Mouse (Mus musculus): ENCODE results near the gene Necab2. TPM values are rescaled to one million over a fixed set of nuclear protein-coding genes. Genes with fewer than 3 reads are reported as not detected.

Gene Necab2
- polyA plus RNA-seq (2015; fragmentation: Nextera tagmentation; extraction: Ambion mirVana) = not detected in 2 replicates

- peaks cover 11% of the 10 kb centered on the region for H3K4me1 ChIP-seq (replicated peaks)
- 3% methylated on average over 41 of the region's 52 CpGs for WGBS (ENCODE audit: insufficient replicate concordance)
- H3K9ac ChIP-seq = no peak within 1 kb of the TSS
- H3K4me2 ChIP-seq = peak within 1 kb of the TSS; percentile 60
- peaks cover 54% of the 10 kb centered on the region for H3K27me3 ChIP-seq
- ATAC-seq (ENCODE audit: insufficient read depth) = peak; percentile 32
- peaks cover 30% of the 10 kb centered on the region for H3K36me3 ChIP-seq (replicated peaks)
- no peak within 1 kb of the TSS for H3K27ac ChIP-seq (replicated peaks)
- peak within 1 kb of the TSS; percentile 42 for H3K4me3 ChIP-seq (replicated peaks)
- H3K9me3 ChIP-seq (replicated peaks) = no peaks in the 10 kb centered on the region
Observed at GRCm38 (mm10) chr8:119446211-119446989, at the start of gene Necab2. TSS of gene Necab2 (plus strand) at chr8:119446719.

GRCm38 (mm10) chr8:119398558-119398957 is 48.0 kb upstream of the Necab2 start:
- H3K27ac ChIP-seq (replicated peaks) = no peak overlapping the region
- no peak for ATAC-seq (ENCODE audit: insufficient read depth)
- H3K27me3 ChIP-seq = no peaks in the 10 kb centered on the region
- H3K9me3 ChIP-seq (replicated peaks) = no peaks in the 10 kb centered on the region
- WGBS (ENCODE audit: insufficient replicate concordance) = 75% methylated on average over 9 of the region's 9 CpGs
- H3K4me3 ChIP-seq (replicated peaks) = no peak overlapping the region
- no peak overlapping the region for H3K4me2 ChIP-seq
- H3K9ac ChIP-seq = no peak overlapping the region
- H3K36me3 ChIP-seq (replicated peaks) = 0 out of 2 replicates have a peak, but pooled peaks cover 3% of the 10 kb centered on the region
- H3K4me1 ChIP-seq (replicated peaks) = peaks cover 42% of the 10 kb centered on the region

GRCm38 (mm10) chr8:119399255-119399654 is 47.3 kb upstream of the Necab2 start:
- no peak overlapping the region for H3K4me3 ChIP-seq (replicated peaks)
- no peak for ATAC-seq (ENCODE audit: insufficient read depth)
- H3K4me1 ChIP-seq (replicated peaks) = peaks cover 37% of the 10 kb centered on the region

GRCm38 (mm10) chr8:119400122-119400671 is 46.3 kb upstream of the Necab2 start:
- no peak for ATAC-seq (ENCODE audit: insufficient read depth)
- Histone ChIP-seq H3K9me3 (replicated peaks) (no peaks in the 10 kb centered on the region), H3K9ac (no peak overlapping the region), H3K27me3 (no peaks in the 10 kb centered on the region), H3K4me1 (replicated peaks) (peaks cover 31% of the 10 kb centered on the region), H3K27ac (replicated peaks) (no peak overlapping the region), H3K36me3 (replicated peaks) (0 out of 2 replicates have a peak, but pooled peaks cover 9% of the 10 kb centered on the region), H3K4me3 (replicated peaks) (no peak overlapping the region), H3K4me2 (no peak overlapping the region)
- 67% methylated on average over 9 of the region's 9 CpGs for WGBS (ENCODE audit: insufficient replicate concordance)

More at GRCm38 (mm10) chr8:119399255-119399654, 47.3 kb upstream of the Necab2 start:
- 68% methylated on average over 6 of the region's 6 CpGs for WGBS (ENCODE audit: insufficient replicate concordance)
- H3K9me3 ChIP-seq (replicated peaks) = no peaks in the 10 kb centered on the region
- no peaks in the 10 kb centered on the region for H3K27me3 ChIP-seq
- no peak overlapping the region for H3K4me2 ChIP-seq
- no peak overlapping the region for H3K27ac ChIP-seq (replicated peaks)
- H3K36me3 ChIP-seq (replicated peaks) = 0 out of 2 replicates have a peak, but pooled peaks cover 3% of the 10 kb centered on the region
- no peak overlapping the region for H3K9ac ChIP-seq

GRCm38 (mm10) chr8:119400904-119401303 is 45.6 kb upstream of the Necab2 start:
- Histone ChIP-seq H3K36me3 (replicated peaks) (0 out of 2 replicates have a peak, but pooled peaks cover 9% of the 10 kb centered on the region), H3K27me3 (no peaks in the 10 kb centered on the region), H3K4me3 (replicated peaks) (no peak overlapping the region), H3K27ac (replicated peaks) (no peak overlapping the region), H3K9me3 (replicated peaks) (no peaks in the 10 kb centered on the region), H3K4me2 (no peak overlapping the region), H3K4me1 (replicated peaks) (peaks cover 24% of the 10 kb centered on the region), H3K9ac (no peak overlapping the region)
- 65% methylated on average over 3 of the region's 3 CpGs for WGBS (ENCODE audit: insufficient replicate concordance)
- ATAC-seq (ENCODE audit: insufficient read depth) = peak; percentile 40; the same call in 1 of the 2 replicates

GRCm38 (mm10) chr8:119403912-119404311 is 42.6 kb upstream of the Necab2 start:
- Histone ChIP-seq H3K4me1 (replicated peaks) (peaks cover 11% of the 10 kb centered on the region), H3K36me3 (replicated peaks) (peaks cover 23% of the 10 kb centered on the region), H3K27me3 (no peaks in the 10 kb centered on the region), H3K4me3 (replicated peaks) (no peak overlapping the region), H3K9ac (no peak overlapping the region), H3K27ac (replicated peaks) (no peak overlapping the region), H3K4me2 (no peak overlapping the region), H3K9me3 (replicated peaks) (no peaks in the 10 kb centered on the region)
- ATAC-seq (ENCODE audit: insufficient read depth) = no peak
- WGBS (ENCODE audit: insufficient replicate concordance) = 58% methylated on average over 10 of the region's 10 CpGs

- no peak for ATAC-seq (ENCODE audit: insufficient read depth)
- no peaks in the 10 kb centered on the region for H3K9me3 ChIP-seq (replicated peaks)
- H3K27ac ChIP-seq (replicated peaks) = no peak overlapping the region
- WGBS (ENCODE audit: insufficient replicate concordance) = 87% methylated on average over 5 of the region's 5 CpGs
- H3K9ac ChIP-seq = no peak overlapping the region
- H3K4me3 ChIP-seq (replicated peaks) = no peak overlapping the region
- peaks cover 6% of the 10 kb centered on the region for H3K4me1 ChIP-seq (replicated peaks)
- no peaks in the 10 kb centered on the region for H3K27me3 ChIP-seq
- H3K36me3 ChIP-seq (replicated peaks) = peaks cover 29% of the 10 kb centered on the region
- no peak overlapping the region for H3K4me2 ChIP-seq
Observed at GRCm38 (mm10) chr8:119404648-119405047, 41.9 kb upstream of the Necab2 start.

- peaks cover 34% of the 10 kb centered on the region for H3K36me3 ChIP-seq (replicated peaks)
Observed at GRCm38 (mm10) chr8:119408311-119408710, 38.2 kb upstream of the Necab2 start.

GRCm38 (mm10) chr8:119412037-119412734 is 34.3 kb upstream of the Necab2 start:
- Histone ChIP-seq H3K9me3 (replicated peaks) (no peaks in the 10 kb centered on the region), H3K36me3 (replicated peaks) (peaks cover 28% of the 10 kb centered on the region), H3K9ac (no peak overlapping the region), H3K4me3 (replicated peaks) (no peak overlapping the region), H3K4me2 (no peak overlapping the region), H3K4me1 (replicated peaks) (peaks cover 5% of the 10 kb centered on the region; the same call in 1 of the 2 replicates), H3K27ac (replicated peaks) (no peak overlapping the region), H3K27me3 (no peaks in the 10 kb centered on the region)
- 40% methylated on average over 10 of the region's 10 CpGs for WGBS (ENCODE audit: insufficient replicate concordance)
- no peak for ATAC-seq (ENCODE audit: insufficient read depth)

More at GRCm38 (mm10) chr8:119408311-119408710, 38.2 kb upstream of the Necab2 start:
- ATAC-seq (ENCODE audit: insufficient read depth) = no peak
- Histone ChIP-seq H3K4me2 (no peak overlapping the region), H3K9me3 (replicated peaks) (no peaks in the 10 kb centered on the region), H3K4me1 (replicated peaks) (peaks cover 5% of the 10 kb centered on the region; the same call in 1 of the 2 replicates), H3K9ac (no peak overlapping the region), H3K27me3 (no peaks in the 10 kb centered on the region), H3K27ac (replicated peaks) (no peak overlapping the region), H3K4me3 (replicated peaks) (no peak overlapping the region)
- WGBS (ENCODE audit: insufficient replicate concordance) = 75% methylated on average over 8 of the region's 8 CpGs

GRCm38 (mm10) chr8:119412735-119413498 is 33.6 kb upstream of the Necab2 start:
- 0 out of 2 replicates have a peak overlapping the region, but pooled peaks have one; percentile 7 for H3K4me3 ChIP-seq (replicated peaks)
- no peak overlapping the region for H3K27ac ChIP-seq (replicated peaks)
- no peaks in the 10 kb centered on the region for H3K9me3 ChIP-seq (replicated peaks)
- WGBS (ENCODE audit: insufficient replicate concordance) = 10% methylated on average over 18 of the region's 18 CpGs
- H3K4me2 ChIP-seq = peak overlapping the region; percentile 52
- H3K9ac ChIP-seq = no peak overlapping the region; the same call in 1 of the 2 replicates
- peak; percentile 25; the same call in 1 of the 2 replicates for ATAC-seq (ENCODE audit: insufficient read depth)
- H3K4me1 ChIP-seq (replicated peaks) = peaks cover 5% of the 10 kb centered on the region; the same call in 1 of the 2 replicates
- no peaks in the 10 kb centered on the region for H3K27me3 ChIP-seq
- H3K36me3 ChIP-seq (replicated peaks) = peaks cover 22% of the 10 kb centered on the region

Data from liver, embryonic 15.5 days (tissue).